Mouse (Mus musculus) intestine, postnatal 0 days (tissue): ENCODE data around the gene Kat2b. TPM values are rescaled to one million over a fixed set of nuclear protein-coding genes. Genes with fewer than 3 reads are reported as not detected.
"Not testable (repeated sequence)": the region's sequence is repeated elsewhere in the genome, so short reads cannot be mapped to it uniquely, and the experiment has no call there.

Experiments
- ATAC-seq: fragments of 200-750 bp; cut with Nextera tagmentation; 2 replicates; pipeline ENCODE4 v1.8.0; 2017; ENCODE audit warnings: mild to moderate bottlenecking, moderate TSS enrichment, moderate library complexity
- H3K27ac ChIP-seq: fragments of 300-500 bp; sonication (generic); 2 replicates; pipeline ENCODE4 v1.5.1; 2014; ENCODE audit warnings: mild to moderate bottlenecking, low read depth, low read length, moderate library complexity
- H3K27me3 ChIP-seq: fragments of 300-500 bp; sonication (generic); replicated peaks from 2 replicates; pipeline ENCODE4 v1.6.1; 2014; ENCODE audit warnings: low read length, mixed read lengths; ENCODE audit not compliant: control insufficient read depth, insufficient read depth
- H3K36me3 ChIP-seq: fragments of 300-500 bp; sonication (generic); 2 replicates; pipeline ENCODE4 v1.6.1; 2014; ENCODE audit warnings: mild to moderate bottlenecking, moderate library complexity; ENCODE audit not compliant: control insufficient read depth, insufficient read depth
- H3K4me1 ChIP-seq: fragments of 300-500 bp; sonication (generic); replicated peaks from 2 replicates; pipeline ENCODE4 v1.6.1; 2014; ENCODE audit warnings: antibody characterized with exemption, low read length, mixed read lengths; ENCODE audit not compliant: control insufficient read depth, insufficient read depth
- H3K4me2 ChIP-seq: fragments of 300-500 bp; sonication (generic); replicated peaks from 2 replicates; pipeline ENCODE4 v1.6.1; 2014; ENCODE audit warnings: low read depth, mild to moderate bottlenecking, moderate library complexity
- H3K4me3 ChIP-seq: fragments of 300-500 bp; sonication (generic); 2 replicates; pipeline ENCODE4 v1.5.1; 2014; ENCODE audit warnings: low read depth, low read length
- H3K9ac ChIP-seq: fragments of 300-500 bp; sonication (generic); 2 replicates; pipeline ENCODE4 v1.6.1; 2014; ENCODE audit warnings: mild to moderate bottlenecking, low read depth, low read length
- H3K9me3 ChIP-seq: fragments of 300-500 bp; sonication (generic); 2 replicates; pipeline ENCODE4 v1.6.1; 2016; ENCODE audit warnings: mixed run types; ENCODE audit not compliant: control insufficient read depth
- CTCF ChIP-seq: sonication (generic); IDR thresholded peaks from 2 replicates; pipeline ENCODE4 v1.5.1; 2016; ENCODE audit warnings: low read depth, mild to moderate bottlenecking, control low read depth, antibody characterized with exemption, moderate library complexity
- WGBS: fragments of 180-500 bp; shearing (Covaris S2); extraction: QIAGEN DNeasy Blood & Tissue Kit; methylation state at CpG from one replicate; pipeline ENCODE4 v1.1.7; 2014; 5-methylcytosine and 5-hydroxymethylcytosine counted together
- polyA plus RNA-seq: library from polyadenylated mRNA; unstranded; fragments of >200 nt; fragmentation: Nextera tagmentation; extraction: Ambion mirVana; gene quantifications from 2 replicates; pipeline ENCODE4 v1.2.1, GENCODE M21; 2015

Kat2b gene
- polyA plus RNA-seq, result 5.9 and 6.1 TPM in 2 replicates

DNA sequence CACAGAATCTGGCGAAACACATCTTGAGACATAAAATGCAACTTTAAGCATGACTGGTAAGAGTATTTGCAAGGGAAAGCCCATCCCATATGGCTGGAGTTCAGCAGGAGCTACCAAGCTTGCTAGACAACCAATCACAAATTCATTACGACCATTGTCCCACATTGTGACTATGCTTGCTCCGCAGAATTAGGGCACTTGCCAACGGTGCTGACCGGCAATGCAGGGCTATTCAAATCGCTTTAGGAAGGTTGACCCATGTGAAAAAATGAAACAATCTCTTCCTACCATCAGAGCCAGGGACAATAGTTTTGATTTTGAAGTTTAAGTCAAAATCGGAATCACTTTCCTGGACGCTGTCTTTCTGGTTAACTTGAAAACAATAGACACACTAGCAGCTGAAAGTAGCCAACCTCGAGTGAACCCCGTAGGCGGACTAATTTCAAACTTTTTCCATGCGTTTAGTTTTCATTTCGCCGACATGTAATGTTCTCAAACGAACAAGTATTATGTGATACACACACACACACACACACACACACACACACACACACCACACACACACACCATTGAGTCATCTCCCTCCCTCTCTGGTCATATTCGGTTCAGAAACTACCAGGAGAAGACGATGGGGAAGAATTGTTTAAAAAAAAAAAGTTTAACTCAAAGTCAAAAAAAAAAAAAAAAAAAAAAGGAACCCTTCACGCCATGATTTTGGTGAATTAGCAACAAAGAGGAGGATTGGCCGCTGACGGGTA, at the start of gene Kat2b:
TSS of gene Kat2b (plus strand) at position 701 of the 758 bp plus-strand sequence.
- Histone ChIP-seq H3K4me1 (peaks cover 11% of the 10 kb centered on the region), H3K4me3 (peak within 1 kb of the TSS; percentile 84), H3K9ac (peak within 1 kb of the TSS; percentile 93), H3K27me3 (no peaks in the 10 kb centered on the region), H3K4me2 (peak within 1 kb of the TSS; percentile 98), H3K27ac (peak within 1 kb of the TSS; percentile 97), H3K9me3 (no peaks in the 10 kb centered on the region), H3K36me3 (no peaks in the 10 kb centered on the region)
- TF ChIP-seq CTCF, result 0 out of 2 replicates have a peak, but pooled peaks have one; percentile 2
- ATAC-seq, result no peak
- WGBS, result 2% methylated on average over 20 of the region's 20 CpGs

DNA sequence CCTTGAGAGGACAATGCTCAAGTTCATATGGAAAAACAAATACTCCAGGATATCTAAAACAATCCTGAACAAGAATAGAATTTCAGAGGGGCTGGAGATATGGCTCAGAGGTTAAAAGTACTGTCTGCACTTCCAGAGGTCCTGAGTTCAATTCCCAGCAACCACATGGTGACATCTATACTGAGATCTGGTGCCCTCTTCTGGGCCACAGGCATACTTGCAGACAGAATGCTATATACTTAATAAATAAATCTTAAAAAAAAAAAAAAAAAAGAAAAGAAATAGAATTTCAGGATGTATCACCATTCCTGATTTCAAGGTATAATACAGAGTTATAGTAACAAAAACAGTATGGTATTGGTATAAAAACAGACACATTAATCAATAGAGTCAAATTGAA, 47.3 kb upstream of the Kat2b start:
- no peak overlapping the region for H3K4me3 ChIP-seq
- no peak for ATAC-seq
- no peak overlapping the region for H3K4me2 ChIP-seq
- H3K9ac ChIP-seq, result no peak overlapping the region
- H3K36me3 ChIP-seq, result no peaks in the 10 kb centered on the region
- no peaks in the 10 kb centered on the region for H3K27me3 ChIP-seq
- H3K9me3 ChIP-seq, result no peaks in the 10 kb centered on the region
- H3K4me1 ChIP-seq, result no peaks in the 10 kb centered on the region
- no peak overlapping the region for H3K27ac ChIP-seq
- peak; percentile 32 for TF ChIP-seq CTCF

DNA sequence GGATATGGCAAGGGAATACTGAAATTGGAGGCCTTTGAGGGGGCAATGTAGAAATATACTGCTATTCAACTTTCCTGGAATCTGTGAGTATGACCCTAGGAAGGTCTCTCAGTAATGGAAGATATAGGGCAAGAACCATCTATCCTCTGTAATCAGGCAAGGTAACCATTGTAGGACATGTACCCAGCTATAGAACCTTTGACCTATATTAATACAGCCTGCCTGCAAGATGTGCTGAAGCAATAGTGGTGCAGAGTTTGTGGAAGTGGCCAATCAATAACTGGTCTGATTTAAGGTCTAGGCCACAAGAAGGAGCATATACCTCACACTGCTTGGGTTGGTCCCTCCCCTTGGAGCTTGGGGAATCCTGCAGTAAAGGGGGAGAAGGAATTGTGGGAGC, 46.2 kb upstream of the Kat2b start:
- no peaks in the 10 kb centered on the region for H3K9me3 ChIP-seq
- H3K27me3 ChIP-seq, result no peaks in the 10 kb centered on the region
- H3K4me3 ChIP-seq, result no peak overlapping the region
- no peak overlapping the region for H3K9ac ChIP-seq
- ATAC-seq, result no peak
- no peak overlapping the region for H3K4me2 ChIP-seq
- H3K27ac ChIP-seq, result no peak overlapping the region
- no peaks in the 10 kb centered on the region for H3K4me1 ChIP-seq
- H3K36me3 ChIP-seq, result no peaks in the 10 kb centered on the region
- no peak for TF ChIP-seq CTCF

DNA sequence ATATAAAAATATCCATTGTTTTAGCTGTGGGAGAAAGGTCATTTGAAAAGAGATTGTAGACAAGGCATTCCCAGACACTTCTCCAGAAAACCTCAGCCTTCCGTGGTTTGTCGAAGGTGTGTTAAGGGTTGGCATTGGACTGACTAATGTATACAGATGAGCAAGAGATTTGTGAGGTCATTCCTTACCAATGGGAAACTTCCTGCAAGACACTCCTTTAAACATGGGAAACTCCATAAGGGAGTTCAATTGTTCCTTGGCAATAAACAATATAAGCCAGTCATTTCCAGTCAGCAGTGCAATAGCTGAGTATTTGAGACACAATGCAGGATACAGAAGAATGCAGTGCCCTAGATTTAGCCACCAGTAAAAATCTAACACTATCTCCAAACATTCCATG, 38.6 kb upstream of the Kat2b start:
- Histone ChIP-seq H3K4me3 (no peak overlapping the region), H3K27me3 (no peaks in the 10 kb centered on the region), H3K4me1 (no peaks in the 10 kb centered on the region), H3K9me3 (no peaks in the 10 kb centered on the region), H3K36me3 (no peaks in the 10 kb centered on the region), H3K27ac (no peak overlapping the region), H3K4me2 (no peak overlapping the region), H3K9ac (no peak overlapping the region)
- WGBS, result 66% methylated on average over 2 of the region's 2 CpGs
- no peak for ATAC-seq
- TF ChIP-seq CTCF, result no peak

DNA sequence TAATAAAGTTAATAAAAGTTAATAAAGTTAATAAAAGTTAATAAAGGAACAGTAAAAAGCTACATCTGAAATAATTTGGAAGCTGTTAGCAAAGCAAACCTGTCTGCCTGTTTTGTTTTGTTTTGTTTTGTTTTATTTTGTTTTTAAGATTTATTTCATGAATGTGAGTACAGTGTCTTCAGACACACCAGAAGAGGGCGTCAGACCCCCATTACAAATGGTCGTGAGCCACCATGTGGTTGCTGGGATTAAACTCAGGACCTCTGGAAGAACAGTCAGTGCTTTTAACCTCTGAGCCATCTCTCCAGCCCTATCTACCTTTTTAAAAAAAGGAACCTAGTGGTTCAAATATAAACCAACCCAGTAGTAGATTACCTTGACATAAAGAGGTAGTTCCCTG, 35.5 kb upstream of the Kat2b start:
- no peak overlapping the region for H3K9ac ChIP-seq
- no peak overlapping the region for H3K4me2 ChIP-seq
- no peaks in the 10 kb centered on the region for H3K4me1 ChIP-seq
- H3K27me3 ChIP-seq, result no peaks in the 10 kb centered on the region
- 44% methylated on average over 2 of the region's 2 CpGs for WGBS
- no peak for ATAC-seq
- peak; percentile 28 for TF ChIP-seq CTCF
- H3K36me3 ChIP-seq, result no peaks in the 10 kb centered on the region
- H3K27ac ChIP-seq, result no peak overlapping the region
- H3K4me3 ChIP-seq, result no peak overlapping the region
- no peaks in the 10 kb centered on the region for H3K9me3 ChIP-seq

DNA sequence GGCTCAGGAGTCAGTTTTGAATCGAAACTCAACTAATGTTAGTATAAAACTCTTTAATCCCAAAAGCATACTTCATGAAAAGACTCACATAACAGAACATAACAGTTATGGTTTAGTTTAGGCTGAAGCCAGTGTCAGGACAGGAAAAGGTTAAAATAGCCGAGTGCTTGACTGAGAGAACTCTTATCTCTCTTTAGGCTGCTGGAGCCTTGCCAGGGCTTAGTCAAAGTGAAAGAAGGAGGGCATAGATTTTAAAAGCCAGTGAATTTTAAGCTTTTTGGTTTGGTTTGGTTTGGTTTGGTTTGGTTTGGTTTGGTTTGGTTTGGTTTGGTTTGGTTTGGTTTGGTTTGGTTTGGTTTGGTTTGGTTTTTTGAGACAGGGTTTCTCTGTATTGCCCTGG, 34.2 kb upstream of the Kat2b start:
- no peaks in the 10 kb centered on the region for H3K4me1 ChIP-seq
- 26% methylated on average over 2 of the region's 2 CpGs for WGBS
- H3K4me2 ChIP-seq, result no peak overlapping the region
- H3K27me3 ChIP-seq, result no peaks in the 10 kb centered on the region
- no peak overlapping the region for H3K27ac ChIP-seq
- TF ChIP-seq CTCF, result no peak
- H3K36me3 ChIP-seq, result no peaks in the 10 kb centered on the region
- no peak overlapping the region for H3K4me3 ChIP-seq
- H3K9ac ChIP-seq, result no peak overlapping the region
- ATAC-seq, result no peak
- H3K9me3 ChIP-seq, result no peaks in the 10 kb centered on the region

DNA sequence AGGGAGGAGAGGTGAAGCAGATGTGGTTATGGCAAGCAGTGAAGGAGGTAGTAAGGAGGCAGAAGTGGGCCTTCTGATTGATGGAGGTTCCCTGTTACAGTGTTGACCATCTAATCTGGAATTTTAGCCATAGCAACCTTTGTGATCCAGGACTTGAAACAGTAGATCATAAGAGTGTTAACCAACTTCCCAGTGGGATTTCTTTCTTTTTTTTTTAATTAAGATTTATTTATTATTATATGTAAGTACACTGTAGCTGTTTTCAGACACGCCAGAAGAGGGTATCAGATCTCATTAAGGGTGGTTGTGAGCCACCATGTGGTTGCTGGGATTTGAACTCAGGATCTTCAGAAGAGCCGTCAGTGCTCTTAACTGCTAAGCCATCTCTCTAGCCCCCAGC, 27.3 kb upstream of the Kat2b start, which contains the start of gene Pp2d1:
TSS of gene Pp2d1 (minus strand) at position 101 of the 400 bp plus-strand sequence.
- not testable (repeated sequence) for H3K4me3 ChIP-seq, H3K27ac ChIP-seq, H3K9me3 ChIP-seq, H3K36me3 ChIP-seq, H3K9ac ChIP-seq, ATAC-seq, H3K4me1 ChIP-seq, H3K4me2 ChIP-seq, H3K27me3 ChIP-seq
- 77% methylated on average over 2 of the region's 2 CpGs for WGBS
